8 mouse cellular contexts compared by ENCODE assay signal in genomic region chr8:69270386-69271202, GRCm38 (mm10). TPM values are rescaled to one million over a fixed set of nuclear protein-coding genes. Genes with fewer than 3 reads are reported as not detected.
DNase-seq lines count a peak whose midpoint lies in the region; ATAC-seq lines count a peak whose summit lies in the region.

TSS of gene D130040H23Rik (plus strand) at chr8:69271080.

- peak within 1 kb of the TSS; percentile 62 for H3K4me3 ChIP-seq in hindbrain, embryonic 14.5 days (replicated peaks; ENCODE audit: low read length)

- H3K4me2 ChIP-seq in hindbrain, embryonic 14.5 days (replicated peaks), result peak within 1 kb of the TSS; percentile 56

- peak; percentile 70 for DNase-seq in WW6 (ENCODE audit: low read depth, low spot score)
- DNase-seq in cerebellum, postnatal 14 days, result peak; percentile 83 to 86
- DNase-seq in frontal cortex, postnatal 25 days (ENCODE audit: low spot score in 2 of 2), result peak; percentile 59 to 64
- peak; percentile 84 for DNase-seq in hindbrain, embryonic 14.5 days (ENCODE audit: low spot score)
- peak; percentile 86 for DNase-seq in left cerebral cortex, adult 11 months (ENCODE audit: low spot score)
- DNase-seq in lung, postnatal 36 days, result peak; percentile 92
- DNase-seq in retina, embryonic 14.5 days (ENCODE audit: low spot score), result peak; percentile 92
- peak; percentile 62 to 76 for DNase-seq in thymus, postnatal 36 days

- peaks cover 17% of the 10 kb centered on the region for H3K9me3 ChIP-seq in hindbrain, embryonic 14.5 days (ENCODE audit: control insufficient read depth, low read length)

- WGBS in hindbrain, embryonic 14.5 days, result 6% methylated on average over 12 of the region's 12 CpGs

- ATAC-seq in hindbrain, embryonic 14.5 days (ENCODE audit: low FRiP score), result peak; percentile 100

- peak within 1 kb of the TSS; percentile 87 for H3K27ac ChIP-seq in hindbrain, embryonic 14.5 days

- H3K36me3 ChIP-seq in hindbrain, embryonic 14.5 days (replicated peaks; ENCODE audit: control insufficient read depth, insufficient read depth), result peaks cover 10% of the 10 kb centered on the region; the same call in 1 of the 2 replicates

- peaks cover 12% of the 10 kb centered on the region; the same call in 1 of the 2 replicates for H3K4me1 ChIP-seq in hindbrain, embryonic 14.5 days (replicated peaks; ENCODE audit: control insufficient read depth, insufficient read depth, low read length)

- no peaks in the 10 kb centered on the region for H3K27me3 ChIP-seq in hindbrain, embryonic 14.5 days (ENCODE audit: control insufficient read depth, insufficient read depth, low read length)

- H3K9ac ChIP-seq in hindbrain, embryonic 14.5 days, result peak within 1 kb of the TSS; percentile 82

RNA-seq across cellular contexts. Expression of gene D130040H23Rik, which starts in this region (rescaled TPM):
- polyA plus RNA-seq in hindbrain, embryonic 14.5 days (2014; fragmentation: Nextera tagmentation; extraction: Ambion mirVana), result 8.2 and 9.8 TPM in 2 replicates

Comparison
In these comparisons a context has a peak if more than half of its experiments do, and no peak if none do; other contexts are left out.
1. Peak in every context shown above with its lines: DNase-seq, ATAC-seq, H3K4me3 ChIP-seq and H3K27ac ChIP-seq.